Mouse (Mus musculus): ENCODE measurements around the gene Gprin1.

Gprin1 gene

DNA sequence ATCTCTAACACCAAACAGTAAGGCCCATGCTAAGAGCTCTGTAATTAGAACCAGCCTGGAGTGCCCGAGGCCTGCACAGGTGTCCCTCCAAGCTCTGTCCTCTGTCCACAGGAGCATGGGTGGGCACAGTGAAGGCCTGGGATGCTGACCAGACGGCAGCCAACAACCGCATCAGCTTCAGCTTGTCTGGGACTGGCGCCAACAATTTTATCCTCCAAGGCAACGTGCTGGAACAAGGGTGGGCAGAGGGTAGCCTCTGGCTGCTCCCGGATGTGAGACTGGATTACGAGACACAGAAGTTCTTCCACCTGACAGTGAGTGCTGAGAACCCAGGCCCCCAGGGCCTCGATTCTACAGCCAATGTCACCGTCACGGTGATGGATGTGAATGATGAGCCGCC, 23.5 kb downstream of the Gprin1 start:
- no peak for DNase-seq (ENCODE audit: low spot score)

DNA sequence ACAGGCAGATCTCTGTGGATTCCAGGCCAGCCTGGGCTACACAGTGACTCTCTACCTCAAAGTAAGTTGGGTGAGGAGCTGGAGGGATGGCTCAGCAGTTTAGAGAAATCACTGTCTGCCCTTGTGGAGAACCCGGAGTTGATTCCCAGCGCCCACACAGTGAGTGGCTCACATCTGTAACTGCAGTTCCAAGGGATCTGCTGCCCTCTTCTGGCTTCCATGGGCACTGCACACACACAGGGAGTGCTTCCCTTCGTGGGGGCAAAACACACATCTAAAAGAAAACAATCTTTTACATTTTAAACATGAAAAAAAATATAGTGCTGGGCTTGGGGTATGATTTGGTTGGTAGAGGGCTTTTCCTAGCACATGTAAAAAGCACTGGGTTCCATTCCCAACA, 26.5 kb downstream of the Gprin1 start:
- no peak for DNase-seq (ENCODE audit: low spot score)

DNA sequence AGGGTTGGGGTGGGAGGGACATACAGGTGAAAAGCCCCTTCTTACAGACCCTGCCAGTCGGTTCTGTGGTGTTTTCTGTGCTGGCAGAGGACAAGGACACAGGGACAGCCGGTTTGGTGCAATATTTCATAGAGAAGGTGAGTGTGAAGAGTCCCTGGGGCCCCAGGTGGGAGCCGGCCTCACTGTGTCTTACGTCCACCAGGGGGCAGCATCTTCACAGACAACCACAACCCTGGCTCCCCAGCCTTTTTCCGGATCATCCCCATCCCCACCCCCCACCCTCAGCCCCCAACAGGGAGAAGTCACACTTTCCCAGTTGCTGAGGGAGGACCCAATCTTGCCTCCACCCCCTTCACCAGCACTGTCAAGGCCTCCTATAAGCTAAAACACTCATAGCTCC, 32.8 kb downstream of the Gprin1 start:
- peak; percentile 40 for DNase-seq (ENCODE audit: low spot score)

DNA sequence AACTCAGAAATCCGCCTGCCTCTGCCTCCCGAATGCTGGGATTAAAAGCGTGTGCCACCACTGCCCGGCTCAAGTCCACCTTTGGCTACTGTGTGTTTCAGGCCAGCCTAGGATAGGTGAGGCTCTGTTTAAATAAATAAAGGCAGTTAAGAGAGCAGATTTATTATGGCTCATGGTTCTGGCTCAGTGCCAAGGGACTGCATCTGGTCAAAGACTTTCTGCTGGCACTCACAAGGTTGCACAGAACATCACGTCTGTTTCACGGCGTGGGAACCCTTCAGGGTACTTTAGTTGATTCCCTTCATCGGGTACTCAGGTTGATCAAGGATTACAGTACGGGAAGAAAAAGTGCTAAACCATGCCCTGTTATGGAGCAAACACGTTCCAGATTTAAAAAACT, 34.7 kb downstream of the Gprin1 start:
- DNase-seq (ENCODE audit: low spot score), result no peak

DNA sequence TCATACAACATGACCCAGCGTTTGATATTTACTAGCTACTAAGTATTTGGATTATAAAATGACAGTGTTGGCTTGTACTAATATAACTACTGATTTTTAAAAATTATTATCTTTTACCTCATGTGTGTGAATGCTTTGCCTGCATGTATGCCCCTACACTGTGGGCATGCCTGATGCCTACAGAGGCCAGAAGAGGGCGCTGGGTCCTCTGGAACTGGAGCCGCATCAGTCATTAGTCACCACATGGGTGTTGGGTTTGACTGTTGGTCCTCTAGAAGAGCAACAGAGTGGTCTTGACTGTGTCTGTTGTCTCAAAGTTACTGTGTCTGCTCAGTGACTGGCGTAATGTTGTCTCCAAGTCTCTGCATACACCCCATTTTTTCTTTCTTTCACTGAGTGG, 35.3 kb downstream of the Gprin1 start:
- no peak for DNase-seq (ENCODE audit: low spot score)

DNA sequence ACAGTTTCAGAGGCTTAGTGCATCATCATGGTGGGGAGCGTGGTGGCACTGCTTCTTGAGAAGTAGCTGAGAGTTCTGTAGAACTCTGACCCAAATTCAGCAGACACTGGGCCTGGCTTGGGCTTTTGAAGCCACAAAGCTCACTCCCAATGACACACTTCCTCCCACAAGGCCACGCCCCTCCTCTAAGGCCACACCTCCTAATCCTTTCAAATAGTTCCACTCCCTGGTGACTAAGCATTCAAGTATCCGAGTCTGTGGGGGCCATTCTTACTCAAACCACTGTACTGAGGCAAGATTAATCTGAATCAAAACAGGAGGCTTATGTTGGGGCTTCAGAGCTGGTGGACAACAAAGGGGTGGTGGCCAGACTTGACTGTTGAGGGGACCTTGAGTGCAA, 38.8 kb downstream of the Gprin1 start:
- no peak for DNase-seq (ENCODE audit: low spot score)

DNA sequence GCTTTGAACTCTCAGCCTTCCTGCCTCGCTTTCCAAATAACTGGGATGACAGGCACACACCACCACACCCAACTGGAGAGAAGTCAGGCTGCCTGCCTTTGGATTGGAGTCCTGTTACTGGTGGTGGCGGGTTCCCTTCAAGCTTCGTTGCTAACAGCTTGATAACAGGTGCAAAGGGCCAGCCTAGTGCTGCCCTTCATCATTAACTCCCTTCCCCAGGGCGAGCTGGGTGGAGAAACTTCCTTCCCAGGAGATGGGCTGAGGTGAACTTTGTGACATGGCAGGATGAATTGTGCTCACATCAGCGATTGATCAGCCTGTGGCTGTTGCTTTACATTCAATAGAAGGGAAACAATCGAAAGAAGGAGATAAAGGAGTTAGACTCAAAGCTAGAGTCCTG, 44.8 kb downstream of the Gprin1 start:
- DNase-seq (ENCODE audit: low spot score), result no peak

DNA sequence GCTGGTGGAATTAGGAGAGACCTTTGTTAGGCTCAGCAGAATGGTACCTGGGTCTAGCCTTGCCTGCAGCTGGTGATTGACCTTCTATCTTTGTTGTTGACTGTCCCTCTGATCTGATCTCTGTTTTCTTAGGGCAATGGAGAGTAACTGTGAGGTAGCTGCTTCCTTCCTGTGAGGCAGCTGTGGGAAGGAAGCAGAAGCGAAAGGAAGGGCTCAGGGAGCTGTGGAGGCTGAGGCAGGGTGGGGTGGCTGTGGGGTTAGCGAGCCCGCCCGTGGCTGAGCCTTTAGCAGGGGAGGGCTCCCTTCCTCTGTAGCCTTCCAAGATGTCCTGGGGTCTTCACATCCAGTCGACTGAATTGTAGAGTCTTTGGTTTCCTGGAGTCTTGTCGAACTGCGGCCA, 47.2 kb downstream of the Gprin1 start:
- no peak for DNase-seq (ENCODE audit: low spot score)

DNA sequence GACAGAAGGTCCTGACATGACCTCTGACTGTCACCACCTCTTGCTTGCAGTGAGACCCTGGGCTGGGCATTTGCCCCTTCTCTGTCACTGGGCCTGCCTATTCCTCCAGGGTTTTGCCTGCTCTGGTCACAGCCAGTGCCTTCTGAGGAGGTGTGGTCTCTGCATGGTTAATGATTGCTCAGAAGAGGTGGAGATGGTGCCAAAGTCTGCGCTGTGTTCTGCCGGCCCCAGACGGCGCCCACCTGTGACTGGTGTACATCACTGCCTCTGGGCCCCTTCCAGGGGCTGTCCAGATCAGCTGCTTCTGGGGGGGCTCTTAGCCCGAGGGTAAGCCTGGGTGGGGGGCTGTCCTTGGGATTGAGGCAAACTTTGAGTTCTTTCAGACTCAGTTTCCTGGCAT, 48.4 kb downstream of the Gprin1 start, which contains the start of gene Cdhr2:
Gene Cdhr2, plus strand, starts transcription at position 219 of the 400 bp plus-strand sequence.
- DNase-seq (ENCODE audit: low spot score), result no peak

DNA sequence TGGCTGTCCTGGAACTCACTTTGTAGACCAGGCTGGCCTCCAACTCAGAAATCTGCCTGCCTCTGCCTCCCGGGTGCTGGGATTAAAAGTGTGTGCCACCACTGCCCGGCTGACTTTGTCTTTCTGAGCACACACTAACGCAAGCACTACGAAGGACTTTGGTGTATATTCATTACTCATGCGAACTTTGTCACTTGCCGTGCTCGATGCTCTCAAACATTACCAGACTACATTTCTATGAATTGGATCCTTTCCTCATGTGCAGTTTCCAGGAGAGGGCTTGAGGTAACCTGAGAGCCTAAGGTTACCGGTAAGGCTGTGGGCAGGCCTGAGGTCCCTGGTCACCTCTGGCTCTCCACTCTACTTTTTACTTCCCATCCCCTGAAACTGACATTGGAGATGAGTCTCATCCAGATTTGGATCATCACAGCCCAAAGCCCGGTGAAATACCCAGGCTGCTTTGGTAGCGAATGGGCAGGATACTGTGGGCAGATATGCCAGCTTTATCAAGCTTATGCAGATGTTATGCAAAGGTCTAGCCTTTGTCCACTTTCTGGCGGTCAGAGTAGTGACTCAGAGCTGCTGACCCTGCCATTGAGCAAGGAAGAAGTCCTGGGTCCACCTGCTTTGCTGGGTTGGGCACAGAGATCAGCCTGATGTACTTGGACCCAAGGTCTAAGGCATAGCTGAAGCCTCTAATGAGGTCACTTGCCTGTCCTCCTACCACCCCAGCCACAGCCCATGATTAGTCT, 54.0 kb downstream of the Gprin1 start:
- no peak for DNase-seq (ENCODE audit: low spot score)

DNA sequence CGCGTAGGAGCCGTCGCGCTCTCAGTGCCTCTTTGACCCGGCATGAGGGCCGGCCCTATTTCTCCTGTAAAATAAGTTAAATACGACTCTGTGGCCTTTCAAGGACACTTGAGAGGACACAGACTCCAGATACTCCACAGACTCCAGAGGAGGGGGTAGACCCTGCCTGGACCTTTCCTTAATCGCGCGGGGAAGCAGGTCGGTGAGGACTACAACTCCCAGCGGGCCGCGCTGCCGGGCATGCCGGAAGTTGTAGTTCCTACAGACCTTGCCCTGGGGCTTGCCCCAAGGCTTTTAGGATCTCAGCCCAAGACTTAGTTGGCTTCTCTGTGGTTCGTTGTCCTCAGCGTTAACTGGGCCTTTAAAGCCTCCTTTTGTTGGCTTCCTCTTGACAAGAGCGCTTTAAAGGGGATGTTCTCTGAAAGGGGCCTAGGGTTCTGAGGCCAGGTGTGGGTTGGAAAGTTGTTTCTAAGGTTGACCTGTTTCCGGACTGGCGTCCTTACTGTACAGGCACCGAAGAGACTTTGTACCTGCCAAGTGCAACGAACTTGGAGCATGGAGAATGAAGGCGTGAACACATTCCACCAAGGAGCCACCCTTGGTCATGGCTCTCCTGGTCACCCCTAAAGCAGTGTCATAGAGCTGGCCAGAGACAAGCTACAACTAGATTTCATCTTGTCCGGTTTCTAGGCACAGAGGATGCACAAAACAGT, 55.2 kb downstream of the Gprin1 start:
- peak; percentile 81 for DNase-seq (ENCODE audit: low spot score)

DNA sequence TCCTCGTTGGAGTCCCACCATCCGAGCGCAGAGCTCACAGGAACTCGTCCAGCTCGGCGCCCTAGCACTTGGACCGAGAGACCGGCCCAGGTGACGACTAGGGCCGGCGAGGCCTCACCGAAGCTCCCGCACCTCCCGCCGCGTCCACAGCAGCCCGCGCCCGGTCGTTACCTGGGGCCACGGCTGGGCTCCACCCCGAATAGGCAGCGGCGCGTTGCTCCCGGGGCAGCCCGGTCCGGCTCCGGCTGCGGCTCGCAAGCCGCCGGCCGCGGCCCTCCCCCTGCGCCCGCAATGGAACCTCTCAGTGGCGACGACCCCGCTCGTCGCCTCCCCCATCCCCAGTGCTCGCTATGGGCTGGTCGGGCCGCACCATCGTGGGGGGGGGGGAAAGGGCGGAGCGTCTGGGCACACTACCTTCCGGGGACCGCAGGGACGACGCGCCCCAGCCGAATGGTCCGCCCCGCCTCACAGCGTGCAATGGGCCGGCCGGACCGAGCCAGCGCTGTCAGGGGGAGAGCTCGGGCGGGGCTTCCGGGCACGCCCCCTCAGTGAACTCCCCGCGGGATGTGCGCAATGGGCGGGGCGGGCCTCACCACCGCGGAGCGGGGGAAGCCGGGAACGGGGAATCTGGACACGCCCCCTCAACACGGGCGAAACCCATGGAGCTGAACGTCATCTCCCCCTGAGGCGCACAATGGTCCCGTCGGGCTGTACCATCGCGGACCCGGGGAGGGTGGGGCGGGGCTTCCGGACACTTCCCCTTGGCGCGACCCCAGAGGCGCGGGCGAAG, 55.9 kb downstream of the Gprin1 start, which contains the start of gene Rnf44:
Gene Rnf44, minus strand, starts transcription at position 350 of the 790 bp plus-strand sequence.
- peak; percentile 97 for DNase-seq (ENCODE audit: low spot score)

DNA sequence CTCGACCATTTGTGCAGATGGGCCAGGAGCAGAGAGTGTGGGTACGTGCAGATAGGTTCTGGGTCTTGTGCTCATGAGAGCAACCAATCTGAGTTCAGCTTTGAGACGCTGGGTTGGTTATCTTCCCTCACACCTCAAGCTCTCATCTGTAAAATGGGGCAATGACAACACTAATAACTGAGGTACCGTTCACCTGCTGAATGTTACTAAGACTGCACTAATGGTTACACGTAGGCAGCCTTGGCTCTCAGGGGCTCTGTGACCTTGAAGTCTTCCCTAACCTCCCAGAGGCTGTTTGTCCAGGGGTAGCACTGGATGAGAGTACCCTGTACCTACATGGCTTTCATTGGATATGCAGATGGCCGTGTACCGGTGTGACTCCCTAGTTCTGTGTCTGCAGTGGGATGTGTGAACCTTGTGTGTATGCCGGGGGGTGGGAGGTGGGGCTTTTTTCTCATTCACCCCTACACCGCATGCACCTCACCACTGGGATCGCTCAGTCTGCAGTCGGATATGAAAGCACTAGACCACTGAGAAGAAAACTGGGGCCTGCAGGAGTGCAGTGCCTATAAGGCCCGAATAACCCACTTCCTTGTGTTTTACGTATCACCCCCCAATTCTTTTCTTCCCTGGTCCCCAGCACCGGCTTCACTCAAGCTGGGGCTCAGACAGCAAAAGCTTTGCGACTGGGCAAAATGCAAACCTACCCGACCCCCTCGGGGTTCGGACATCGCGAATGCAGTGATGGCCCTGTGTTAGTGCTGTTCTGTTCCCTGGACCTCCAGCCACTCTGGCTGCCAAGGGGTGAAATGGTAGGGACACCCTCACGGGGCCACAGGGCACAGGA, 56.7 kb downstream of the Gprin1 start:
- DNase-seq (ENCODE audit: low spot score), result no peak

DNA sequence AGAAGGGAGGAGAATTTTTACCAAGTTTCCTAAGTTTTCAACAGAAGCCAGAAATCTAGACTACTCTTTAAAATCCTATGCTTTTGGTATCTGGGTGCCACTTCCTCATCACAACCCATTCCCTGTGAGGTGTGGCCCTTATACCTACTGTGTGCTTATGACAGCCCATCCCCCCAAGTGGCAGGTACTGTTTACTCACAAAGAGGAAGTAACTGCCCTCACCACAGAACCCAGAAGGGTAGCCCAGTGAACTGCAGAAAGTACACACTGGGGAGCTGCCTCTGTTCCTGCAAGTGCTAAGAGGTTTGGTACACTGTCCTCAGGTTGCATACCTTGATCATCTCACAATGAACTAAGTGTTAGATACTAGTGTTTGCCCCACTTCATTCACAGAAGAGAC, 57.9 kb downstream of the Gprin1 start:
- no peak for DNase-seq (ENCODE audit: low spot score)

DNA sequence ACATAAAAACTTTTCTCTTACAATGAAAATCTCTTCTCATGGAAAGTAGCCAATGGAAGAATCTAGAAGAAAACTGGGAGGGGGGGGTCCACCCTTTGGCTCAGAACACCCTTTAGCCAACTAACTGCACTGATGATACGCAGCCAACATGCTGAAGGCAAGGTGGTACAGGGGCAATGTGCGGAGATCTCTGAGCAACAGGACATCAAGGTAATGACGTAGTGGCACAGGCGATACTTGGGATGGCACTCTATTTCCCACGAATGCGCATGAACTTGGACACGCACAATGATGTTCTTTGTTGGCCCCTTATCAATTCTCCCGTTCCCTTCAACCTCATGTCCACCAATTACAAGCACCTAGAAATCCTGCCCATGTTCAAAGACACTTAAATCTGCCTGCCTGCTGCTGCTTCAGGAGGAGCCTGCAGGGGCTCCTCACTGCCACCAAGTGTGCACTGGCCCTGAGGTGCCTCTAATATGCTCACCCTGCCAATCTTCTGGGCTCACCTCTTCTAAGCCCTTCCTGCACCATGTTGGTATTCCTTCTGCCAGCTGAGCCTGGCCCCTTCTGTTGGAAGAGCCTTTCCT, 59.4 kb downstream of the Gprin1 start:
- DNase-seq (ENCODE audit: low spot score), result no peak

DNA sequence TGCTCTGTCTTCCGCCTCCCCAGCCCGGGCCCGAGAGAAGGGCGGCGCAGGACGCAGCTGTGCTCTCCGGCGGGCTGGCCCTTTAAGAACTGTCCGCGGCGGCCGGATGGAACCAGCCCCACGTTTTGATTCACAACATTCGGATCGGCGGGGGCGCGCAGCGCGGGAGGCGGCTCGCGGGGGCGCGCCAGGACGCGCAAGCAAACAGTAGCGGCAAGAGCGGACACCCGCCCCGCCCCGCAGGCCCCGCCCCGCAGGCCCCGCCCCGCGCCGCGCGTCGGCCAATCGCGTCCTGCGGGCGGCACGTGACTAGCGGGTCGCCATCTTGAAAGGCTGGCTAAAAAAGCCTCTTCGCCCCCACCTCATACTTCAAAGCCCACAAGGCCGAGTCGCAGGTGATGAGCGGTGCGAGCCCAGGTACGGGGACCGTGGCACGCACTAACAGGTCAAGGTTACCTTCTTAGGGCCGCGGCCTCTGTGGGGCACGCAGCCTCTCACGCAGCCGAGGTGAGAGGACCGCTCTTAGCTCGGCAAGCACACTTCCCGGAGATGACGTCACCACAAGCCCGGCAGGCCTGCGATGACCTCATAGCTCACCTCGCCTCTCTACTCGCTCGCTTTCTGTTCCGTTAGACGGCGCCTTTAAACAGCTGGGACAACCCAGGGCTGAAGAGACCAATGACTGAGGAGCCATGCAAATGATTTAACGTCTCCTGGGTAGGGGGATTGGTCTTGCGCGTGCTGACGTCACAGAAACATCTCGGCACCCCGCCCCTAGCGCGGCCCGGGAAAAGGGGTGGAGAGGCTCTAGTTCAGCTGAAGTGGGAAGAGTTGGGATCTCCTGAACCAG, 61.9 kb downstream of the Gprin1 start:
- DNase-seq (ENCODE audit: low spot score), result peak; percentile 96

DNA sequence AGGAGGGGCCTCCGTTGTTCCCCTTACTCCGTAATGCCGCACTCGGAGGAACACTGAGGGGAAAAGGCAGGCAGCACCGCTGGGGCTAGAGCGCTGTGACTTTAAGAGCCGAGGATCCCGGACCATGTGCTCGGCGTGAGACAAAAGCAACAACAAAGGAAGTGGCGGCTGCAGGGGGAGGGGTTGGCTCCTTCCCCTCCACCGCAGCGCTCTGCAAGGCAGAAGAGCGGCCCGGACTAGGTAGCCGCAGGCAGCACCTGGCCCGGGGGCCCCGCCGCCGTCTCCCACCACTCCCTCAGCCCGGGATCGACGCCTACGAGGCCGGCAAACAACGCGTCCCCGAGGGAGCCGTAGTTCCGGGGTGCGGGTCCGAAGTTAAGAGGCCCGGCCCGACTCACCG, 62.6 kb downstream of the Gprin1 start:
- DNase-seq (ENCODE audit: low spot score), result peak; percentile 57

All from urinary bladder, postnatal 25 days (tissue).